Mouse (Mus musculus) testis, adult 2 months (tissue): ENCODE results near the gene Cep295.

Experiments used
- CTCF ChIP-seq: fragments of 200-500 bp; IDR thresholded peaks from 2 replicates; pipeline ENCODE4 v1.5.1; 2012; ENCODE audit warnings: low read depth, mild to moderate bottlenecking, inconsistent platforms, low read length, moderate library complexity; ENCODE audit not compliant: control insufficient read depth, insufficient read depth, insufficient replicate concordance
- POLR2A ChIP-seq: fragments of 200-500 bp; IDR thresholded peaks from 2 replicates; pipeline ENCODE4 v1.6.1; 2012; ENCODE audit warnings: low read depth, mild to moderate bottlenecking, inconsistent platforms, low read length, moderate library complexity; ENCODE audit not compliant: control insufficient read depth

DNA sequence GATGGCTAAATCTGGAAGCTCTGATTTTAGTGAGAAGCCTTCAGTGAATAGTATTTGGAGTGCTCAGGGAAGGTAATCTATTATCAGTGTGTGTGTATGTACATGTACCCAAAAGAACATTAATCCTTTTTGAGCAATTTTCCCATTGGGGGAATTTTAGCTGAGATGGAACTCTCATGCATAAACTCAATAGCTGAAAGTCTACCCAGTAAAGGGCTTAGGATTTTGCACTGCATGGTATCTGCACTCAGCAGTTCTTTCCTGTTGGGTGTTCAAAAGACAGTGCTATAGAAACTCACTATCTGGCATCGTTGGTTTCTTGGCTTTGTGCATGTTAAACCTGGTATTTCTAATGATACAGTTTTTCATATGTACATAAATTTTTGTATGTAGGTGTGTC, 43.0 kb downstream of the Cep295 start:
- TF ChIP-seq POLR2A: no peak
- no peak for TF ChIP-seq CTCF
